In the genomic region with DNA sequence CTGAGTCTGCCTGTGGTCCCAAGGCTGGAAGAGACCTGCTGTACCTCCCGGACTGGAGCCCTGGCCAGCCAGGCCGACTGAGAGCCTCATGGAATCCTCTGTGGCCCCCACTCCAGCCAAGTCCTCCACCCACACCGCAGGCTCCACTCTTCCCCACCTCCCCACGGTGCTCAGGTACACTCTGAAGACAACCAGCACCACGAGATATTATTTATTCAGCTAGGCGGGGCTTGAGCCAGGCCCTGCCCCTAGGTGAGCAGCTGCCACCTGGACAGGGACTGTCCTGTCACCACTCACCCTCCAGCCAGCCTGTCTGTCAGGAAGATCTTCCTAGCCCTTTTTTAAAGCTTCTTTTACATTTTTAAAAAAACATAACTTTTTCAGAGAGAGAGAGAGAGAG, we compare ENCODE assay signal across 8 mouse cellular contexts. TPM values are rescaled to one million over a fixed set of nuclear protein-coding genes. Genes with fewer than 3 reads are reported as not detected.
A peak's percentile ranks its signal among the peaks of the same experiment; 100 is the strongest.
DNase-seq lines count a peak whose midpoint lies in the region; ATAC-seq and TF ChIP-seq lines count a peak whose summit lies in the region.

No protein-coding gene starts in this region.

- 0 out of 2 replicates have a peak overlapping the region, but pooled peaks have one; percentile 85 for H3K9ac ChIP-seq in heart, embryonic 14.5 days (ENCODE audit: low read length)
- H3K9ac ChIP-seq in heart, adult 2 months (ENCODE audit: low read depth, low read length) = no peak overlapping the region
- no peak overlapping the region for H3K9ac ChIP-seq in forebrain, postnatal 0 days
- H3K9ac ChIP-seq in liver, embryonic 15.5 days = peak overlapping the region; percentile 72

- no peak overlapping the region for H3K27ac ChIP-seq in heart, embryonic 14.5 days (replicated peaks in 1 of 2; ENCODE audit: control insufficient read depth in 1 of 2, insufficient read depth in 1 of 2, low read depth in 2 of 2, low read length in 2 of 2)
- no peak overlapping the region for H3K27ac ChIP-seq in heart, adult 2 months
- H3K27ac ChIP-seq in forebrain, postnatal 0 days (ENCODE audit: low read depth, low read length) = no peak overlapping the region
- H3K27ac ChIP-seq in liver, embryonic 15.5 days (replicated peaks) = no peak overlapping the region

- no peak for TF ChIP-seq CTCF in heart, adult 2 months (IDR thresholded peaks at IDR 0.05)
- no peak for TF ChIP-seq CTCF in G1E (IDR thresholded peaks at IDR 0.05; ENCODE audit: low read depth, low read length)
- TF ChIP-seq CTCF in forebrain, postnatal 0 days (IDR thresholded peaks at IDR 0.05; ENCODE audit: low read depth) = no peak

- WGBS in heart, embryonic 14.5 days = 71% methylated on average over 6 of the region's 6 CpGs
- WGBS in heart, adult 2 months = 63% methylated on average over 6 of the region's 6 CpGs
- 78% methylated on average over 6 of the region's 6 CpGs for WGBS in forebrain, postnatal 0 days
- WGBS in liver, embryonic 15.5 days (ENCODE audit: insufficient replicate concordance) = 56% methylated on average over 6 of the region's 6 CpGs

- no peak for TF ChIP-seq POLR2A in heart, adult 2 months (IDR thresholded peaks at IDR 0.05; ENCODE audit: insufficient read depth, low read depth, low read length)

- peaks cover 3 to 8% of the 10 kb centered on the region in 2 experiments; a peak in 3 of 4 replicates for H3K4me1 ChIP-seq in heart, embryonic 14.5 days (ENCODE audit: control insufficient read depth in 2 of 2, insufficient read depth in 2 of 2, low read length in 2 of 2)
- H3K4me1 ChIP-seq in heart, adult 2 months (ENCODE audit: control insufficient read depth, insufficient read depth, low read length) = no peaks in the 10 kb centered on the region
- H3K4me1 ChIP-seq in G1E (ENCODE audit: insufficient read depth, low read depth, low read length) = peaks cover 10% of the 10 kb centered on the region
- 0 out of 2 replicates have a peak, but pooled peaks cover 4% of the 10 kb centered on the region for H3K4me1 ChIP-seq in forebrain, postnatal 0 days (ENCODE audit: insufficient read depth)
- H3K4me1 ChIP-seq in liver, embryonic 15.5 days (replicated peaks) = peaks cover 21% of the 10 kb centered on the region

- H3K4me3 ChIP-seq in heart, embryonic 14.5 days (ENCODE audit: control insufficient read depth in 1 of 2, insufficient read depth in 1 of 2, low read depth in 1 of 2, low read length in 2 of 2) = peak overlapping the region; percentile 88 to 98; a peak in 3 of 4 replicates
- H3K4me3 ChIP-seq in heart, adult 2 months = no peak overlapping the region
- peak overlapping the region; percentile 80 for H3K4me3 ChIP-seq in G1E (ENCODE audit: low read depth, low read length)
- H3K4me3 ChIP-seq in forebrain, postnatal 0 days (ENCODE audit: low read depth, low read length) = no peak overlapping the region
- H3K4me3 ChIP-seq in liver, embryonic 15.5 days (replicated peaks) = peak overlapping the region; percentile 73

- H3K4me2 ChIP-seq in heart, embryonic 14.5 days (ENCODE audit: low read length) = peak overlapping the region; percentile 85
- 0 out of 2 replicates have a peak overlapping the region, but pooled peaks have one; percentile 61 for H3K4me2 ChIP-seq in forebrain, postnatal 0 days (ENCODE audit: low read depth)
- H3K4me2 ChIP-seq in liver, embryonic 15.5 days = peak overlapping the region; percentile 73

- DNase-seq in heart, adult 2 months = no peak
- DNase-seq in G1E (ENCODE audit: low spot score) = no peak
- DNase-seq in forebrain, postnatal 0 days = no peak
- no peak for DNase-seq in natural killer cell, adult 2 months (ENCODE audit: low spot score in 2 of 2)
- no peak for DNase-seq in embryo, embryonic 9.5 days (ENCODE audit: extremely low spot score)
- no peak for DNase-seq in adipocyte (ENCODE audit: low spot score)

- intact Hi-C loops in heart, adult 2 months (cut with DNase I) = loop anchor here (2.0 to 5.0 kb wide), 2 partner anchors 101 to 166 kb away; a partner anchor contains a TSS

- H3K79me2 ChIP-seq in heart, adult 2 months (replicated peaks; ENCODE audit: control insufficient read depth, insufficient read depth, low read length) = 0 out of 2 replicates have a peak, but pooled peaks cover 2% of the 10 kb centered on the region

- ATAC-seq in heart, embryonic 14.5 days (ENCODE audit: insufficient number of reproducible peaks, insufficient read depth, low FRiP score, low read depth) = no peak; the same call in 1 of the 2 replicates
- ATAC-seq in G1E (ENCODE audit: extremely low read depth, insufficient number of reproducible peaks, low FRiP score, poor library complexity, severe bottlenecking) = no peak
- ATAC-seq in forebrain, postnatal 0 days = no peak
- no peak for ATAC-seq in liver, embryonic 15.5 days (ENCODE audit: insufficient read depth)

- H3K9me3 ChIP-seq in heart, embryonic 14.5 days (ENCODE audit: control insufficient read depth, low read length) = no peaks in the 10 kb centered on the region
- H3K9me3 ChIP-seq in G1E (replicated peaks) = no peaks in the 10 kb centered on the region
- no peaks in the 10 kb centered on the region for H3K9me3 ChIP-seq in forebrain, postnatal 0 days (ENCODE audit: low read length)
- H3K9me3 ChIP-seq in liver, embryonic 15.5 days (replicated peaks) = no peaks in the 10 kb centered on the region

- 0 out of 2 replicates have a peak, but pooled peaks cover 5% of the 10 kb centered on the region for H3K36me3 ChIP-seq in heart, embryonic 14.5 days (ENCODE audit: control insufficient read depth, insufficient read depth, low read length)
- H3K36me3 ChIP-seq in heart, adult 2 months (ENCODE audit: control insufficient read depth, insufficient read depth, low read length) = no peaks in the 10 kb centered on the region
- peaks cover 26% of the 10 kb centered on the region for H3K36me3 ChIP-seq in G1E (replicated peaks)
- H3K36me3 ChIP-seq in forebrain, postnatal 0 days (ENCODE audit: insufficient read depth) = no peaks in the 10 kb centered on the region
- H3K36me3 ChIP-seq in liver, embryonic 15.5 days (replicated peaks) = peaks cover 20% of the 10 kb centered on the region

- no peaks in the 10 kb centered on the region for H3K27me3 ChIP-seq in heart, embryonic 14.5 days (ENCODE audit: control insufficient read depth, insufficient read depth, low read length)
- no peaks in the 10 kb centered on the region for H3K27me3 ChIP-seq in heart, adult 2 months (ENCODE audit: control insufficient read depth, insufficient read depth, low read length)
- H3K27me3 ChIP-seq in G1E (ENCODE audit: insufficient read depth, low read length) = no peaks in the 10 kb centered on the region
- no peaks in the 10 kb centered on the region for H3K27me3 ChIP-seq in forebrain, postnatal 0 days (ENCODE audit: insufficient read depth, low read length)
- no peaks in the 10 kb centered on the region for H3K27me3 ChIP-seq in liver, embryonic 15.5 days

- no peak for TF ChIP-seq EP300 in heart, adult 2 months (IDR thresholded peaks at IDR 0.05; ENCODE audit: insufficient read depth, low read depth, low read length)

RNA-seq across cellular contexts. Expression of a gene that starts 1.1 kb away (rescaled TPM):
- polyA plus RNA-seq in heart, embryonic 14.5 days (2014; fragmentation: Nextera tagmentation; extraction: Ambion mirVana) = 39.8 and 41.8 TPM in 2 replicates
- under 1 TPM; 0.44 to 0.64 TPM for total RNA-seq in heart, adult 2 months (2021)
- polyA plus RNA-seq in heart, adult 2 months (2012; rRNA removed) = 0.18 and 0.47 TPM in 2 replicates
- total RNA-seq in G1E (2014; fragmentation: Nextera tagmentation) = 70.6 and 71.6 TPM in 2 replicates
- total RNA-seq in G1E (2017) = 78.1 and 89.9 TPM in 2 replicates
- 1.6 and 1.8 TPM in 2 replicates for polyA plus RNA-seq in G1E (2012)
- total RNA-seq in forebrain, postnatal 0 days (2014; rRNA removed) = 4.9 and 5.2 TPM in 2 replicates
- polyA plus RNA-seq in forebrain, postnatal 0 days (2015; fragmentation: Nextera tagmentation; extraction: Ambion mirVana) = 6.5 and 6.8 TPM in 2 replicates
- 36.9 and 39.4 TPM in 2 replicates for polyA plus RNA-seq in liver, embryonic 15.5 days (2015; fragmentation: Nextera tagmentation; extraction: Ambion mirVana)

Comparison
In these comparisons a context has a peak if more than half of its experiments do, and no peak if none do; other contexts are left out.
1. H3K4me3 ChIP-seq: peak in heart, embryonic 14.5 days (2 of 2), G1E (single experiment) and liver, embryonic 15.5 days (single experiment); none in heart, adult 2 months (single experiment) and forebrain, postnatal 0 days (single experiment).
2. H3K9ac ChIP-seq: peak in heart, embryonic 14.5 days (single experiment) and liver, embryonic 15.5 days (single experiment); none in heart, adult 2 months (single experiment) and forebrain, postnatal 0 days (single experiment).
3. Peak in every context shown above with its lines, with median percentiles within 50 percentile points of each other: H3K4me2 ChIP-seq.